Mouse (Mus musculus) brain, embryonic 14.5 days (tissue): ENCODE data around the gene Stac.

ENCODE experiments used
- CTCF ChIP-seq: fragments of 200-500 bp; IDR thresholded peaks from 2 replicates; pipeline ENCODE4 v1.5.1; 2012; ENCODE audit warnings: inconsistent platforms, mild to moderate bottlenecking, moderate library complexity, borderline replicate concordance; ENCODE audit not compliant: insufficient read depth, insufficient read length; ENCODE audit errors: extremely low read depth
- POLR2A ChIP-seq: fragments of 200-500 bp; IDR thresholded peaks from 2 replicates; pipeline ENCODE4 v1.6.1; 2012; ENCODE audit warnings: mild to moderate bottlenecking, inconsistent platforms, borderline replicate concordance; ENCODE audit not compliant: poor library complexity, insufficient read depth, insufficient read length, severe bottlenecking; ENCODE audit errors: extremely low read depth

GRCm38 (mm10) chr9:111562217-111562988, 127.7 kb downstream of the Stac start:
- TF ChIP-seq CTCF (no peak), POLR2A (no peak)
